Mouse (Mus musculus) embryonic fibroblast, embryonic 13.5 days (primary cell): ENCODE results near the gene Trpm8.

Source experiments
- CTCF ChIP-seq: IDR thresholded peaks from 2 replicates; pipeline ENCODE4 v1.5.1; 2011; ENCODE audit warnings: mild to moderate bottlenecking, control low read depth, low read length, moderate library complexity, borderline replicate concordance; ENCODE audit not compliant: insufficient read depth
- POLR2A ChIP-seq: IDR thresholded peaks from 2 replicates; pipeline ENCODE4 v1.6.1; 2011; ENCODE audit warnings: low read depth, mild to moderate bottlenecking, control low read depth, low read length, moderate library complexity

GRCm38 (mm10) chr1:88323101-88323500 lies 45.6 kb downstream of the Trpm8 start:
- TF ChIP-seq CTCF (no peak), POLR2A (no peak)
